Mouse (Mus musculus) bone marrow macrophage, adult 2 months (primary cell): ENCODE results near the gene Ezh1.

Experiments
- CTCF ChIP-seq: IDR thresholded peaks from 2 replicates; pipeline ENCODE4 v1.5.1; 2012; ENCODE audit warnings: low read depth, mild to moderate bottlenecking, low read length, moderate library complexity
- POLR2A ChIP-seq: IDR thresholded peaks from 2 replicates; pipeline ENCODE4 v1.6.1; 2012; ENCODE audit warnings: mild to moderate bottlenecking, low read depth, low read length, borderline replicate concordance

DNA sequence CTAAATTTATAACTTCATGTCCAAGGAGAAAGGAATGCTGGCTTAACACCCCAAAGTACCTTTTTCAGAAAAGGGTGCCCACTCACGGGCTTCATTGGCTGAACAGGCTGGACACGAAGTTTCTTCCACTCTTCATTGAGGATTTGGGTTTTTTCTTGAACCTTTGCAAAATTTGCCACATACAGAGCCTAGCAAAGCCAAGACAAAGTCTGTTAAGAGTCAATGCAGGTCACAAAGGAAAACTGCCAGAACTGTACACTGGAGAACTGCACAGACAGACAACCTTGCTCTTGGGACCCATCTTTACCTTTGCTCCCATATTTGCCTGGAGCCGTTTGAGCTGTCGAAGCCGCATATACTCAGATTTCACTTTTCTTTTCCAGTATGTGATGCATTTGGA lies 9.3 kb downstream of the Ezh1 start:
- TF ChIP-seq CTCF: no peak
- TF ChIP-seq POLR2A: no peak
